Mouse (Mus musculus): ENCODE data around the gene Dusp22.

GRCm38 (mm10) chr13:30619684-30620083, 40.1 kb upstream of the Dusp22 start:
- TF ChIP-seq CTCF (IDR thresholded peaks at IDR 0.05; ENCODE audit: low read depth, low read length) (no peak), POLR2A (IDR thresholded peaks at IDR 0.05; ENCODE audit: borderline replicate concordance, low read depth, low read length) (no peak)
